Mouse (Mus musculus): ENCODE results near the gene Gnb1. TPM values are rescaled to one million over a fixed set of nuclear protein-coding genes. Genes with fewer than 3 reads are reported as not detected.

Gnb1 gene
- polyA plus RNA-seq, 1 experiment from 2014 or later = 345 TPM

DNA sequence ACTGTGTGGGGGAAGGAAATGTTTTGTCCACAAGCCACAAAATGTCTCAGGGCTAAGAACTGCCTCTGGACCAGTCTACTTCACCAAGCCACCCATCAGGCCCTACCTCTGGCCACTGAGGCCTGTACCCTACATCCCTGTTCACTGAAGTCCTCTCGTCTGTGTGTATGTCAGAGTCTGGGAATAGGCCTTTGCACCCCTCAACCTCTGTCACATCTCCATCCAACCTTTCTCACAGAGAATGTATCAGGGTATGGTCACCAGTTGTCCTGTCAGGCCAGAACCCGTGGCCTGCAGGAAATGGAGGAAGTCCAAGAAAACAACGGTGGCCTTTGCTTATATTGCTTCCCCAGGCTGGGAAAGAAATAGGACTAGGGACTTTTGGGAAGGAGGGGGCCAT, 5.6 kb upstream of the Gnb1 start:
- Histone ChIP-seq H3K36me3 (no peaks in the 10 kb centered on the region), H3K4me1 (peaks cover 57% of the 10 kb centered on the region), H3K27ac (replicated peaks) (peak overlapping the region; percentile 54), H3K4me3 (no peak overlapping the region), H3K27me3 (replicated peaks) (peaks cover 6% of the 10 kb centered on the region; the same call in 1 of the 2 replicates), H3K9ac (no peak overlapping the region), H3K9me3 (no peaks in the 10 kb centered on the region), H3K4me2 (no peak overlapping the region)
- ATAC-seq (ENCODE audit: extremely low read depth, insufficient number of reproducible peaks, low FRiP score, low TSS enrichment) = no peak
- 73% methylated on average over 3 of the region's 3 CpGs for WGBS

- peak overlapping the region; percentile 91 for H3K27ac ChIP-seq (replicated peaks)
- H3K4me3 ChIP-seq = no peak overlapping the region
- H3K9me3 ChIP-seq = no peaks in the 10 kb centered on the region
- no peaks in the 10 kb centered on the region for H3K36me3 ChIP-seq
- H3K4me2 ChIP-seq = peak overlapping the region; percentile 25; the same call in 1 of the 2 replicates
- no peak for ATAC-seq (ENCODE audit: extremely low read depth, insufficient number of reproducible peaks, low FRiP score, low TSS enrichment)
- H3K9ac ChIP-seq = peak overlapping the region; percentile 19; the same call in 1 of the 2 replicates
- WGBS = 27% methylated on average over 3 of the region's 3 CpGs
- peaks cover 56% of the 10 kb centered on the region for H3K4me1 ChIP-seq
- no peaks in the 10 kb centered on the region for H3K27me3 ChIP-seq (replicated peaks)
These were observed 3.4 kb upstream of the Gnb1 start for GRCm38 (mm10) chr4:155487746-155488145.

GRCm38 (mm10) chr4:155488232-155489025, 2.7 kb upstream of the Gnb1 start:
- Histone ChIP-seq H3K27me3 (replicated peaks) (no peaks in the 10 kb centered on the region), H3K4me3 (no peak overlapping the region), H3K9ac (peak overlapping the region; percentile 60), H3K4me1 (peaks cover 63% of the 10 kb centered on the region), H3K36me3 (no peaks in the 10 kb centered on the region), H3K27ac (replicated peaks) (peak overlapping the region; percentile 91), H3K4me2 (peak overlapping the region; percentile 25), H3K9me3 (no peaks in the 10 kb centered on the region)
- WGBS = 48% methylated on average over 8 of the region's 8 CpGs
- peak; percentile 41; the same call in 1 of the 2 replicates for ATAC-seq (ENCODE audit: extremely low read depth, insufficient number of reproducible peaks, low FRiP score, low TSS enrichment)

DNA sequence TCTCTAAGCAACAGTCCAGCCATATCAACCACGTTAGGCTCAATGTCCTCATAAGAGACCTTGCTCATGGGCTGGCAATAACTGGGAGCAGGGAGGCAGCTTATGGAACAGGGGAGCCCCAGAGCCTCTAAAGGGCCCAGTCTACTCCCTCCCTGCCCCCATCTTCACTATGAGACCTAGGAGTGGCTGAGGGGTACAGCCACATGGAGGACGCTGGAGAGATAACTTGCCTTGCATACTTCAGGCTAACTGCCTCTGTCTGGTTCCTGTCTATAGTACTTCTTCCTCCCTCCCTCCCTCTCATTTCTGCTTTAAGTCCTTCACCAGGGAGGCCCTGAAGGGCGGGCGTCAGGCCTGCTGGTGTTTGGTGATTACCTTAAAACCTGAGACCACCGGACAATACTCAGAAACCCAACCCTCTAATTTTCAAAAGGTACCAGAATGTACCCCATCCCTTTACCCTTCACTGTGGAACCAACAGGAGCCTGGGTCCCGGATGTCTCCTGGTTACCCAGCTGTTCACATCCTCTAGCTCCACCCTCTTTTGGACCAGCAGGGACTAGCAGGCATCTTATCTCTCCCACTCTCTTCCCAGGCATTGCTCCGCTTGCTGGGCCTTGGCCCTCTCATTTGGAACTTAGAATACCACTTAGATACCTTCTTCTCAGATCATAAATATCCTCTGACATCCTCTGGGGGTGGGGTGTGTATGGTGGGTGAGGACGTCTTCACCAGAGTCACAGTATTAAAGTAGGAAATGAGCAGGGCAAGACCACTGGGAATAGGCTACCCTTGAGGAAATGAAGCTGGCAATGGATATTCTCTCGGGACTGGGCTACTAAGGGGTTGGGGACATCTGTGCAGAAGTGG, 1.8 kb upstream of the Gnb1 start:
- 48% methylated on average over 9 of the region's 9 CpGs for WGBS
- Histone ChIP-seq H3K9ac (peak overlapping the region; percentile 100; the same call in 1 of the 2 replicates), H3K4me2 (no peak overlapping the region)

DNA sequence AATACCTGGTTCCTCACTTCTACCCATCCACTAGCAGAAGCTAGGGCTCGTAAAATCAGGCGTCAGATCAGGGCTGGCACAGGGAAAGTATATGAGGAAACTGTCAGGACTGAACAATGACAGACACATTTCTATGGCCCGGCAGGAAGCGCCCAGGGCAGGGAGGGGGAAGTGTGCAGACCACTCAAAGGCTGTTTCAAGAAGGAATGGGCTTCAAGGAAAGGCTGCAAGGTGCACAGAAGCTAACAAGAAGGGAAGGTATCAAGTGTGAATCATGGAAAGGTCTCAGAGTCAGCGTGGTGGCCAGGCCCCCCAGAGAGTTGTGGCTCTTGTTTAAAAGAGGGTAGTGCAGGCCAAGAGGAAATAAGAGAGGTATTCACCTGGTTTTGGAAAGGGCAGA, 705 bp upstream of the Gnb1 start:
- H3K36me3 ChIP-seq = no peaks in the 10 kb centered on the region
- peak overlapping the region; percentile 100 for H3K9ac ChIP-seq
- peaks cover 74% of the 10 kb centered on the region for H3K4me1 ChIP-seq
- WGBS = 27% methylated on average over 5 of the region's 5 CpGs
- no peak for ATAC-seq (ENCODE audit: extremely low read depth, insufficient number of reproducible peaks, low FRiP score, low TSS enrichment)
- H3K9me3 ChIP-seq = no peaks in the 10 kb centered on the region
- H3K27me3 ChIP-seq (replicated peaks) = no peaks in the 10 kb centered on the region
- H3K4me2 ChIP-seq = peak overlapping the region; percentile 89
- H3K4me3 ChIP-seq = peak overlapping the region; percentile 79
- peak overlapping the region; percentile 93 for H3K27ac ChIP-seq (replicated peaks)

More for the DNA sequence above, 1.8 kb upstream of the Gnb1 start:
- H3K27me3 ChIP-seq (replicated peaks) = no peaks in the 10 kb centered on the region
- H3K4me1 ChIP-seq = peaks cover 72% of the 10 kb centered on the region
- no peak for ATAC-seq (ENCODE audit: extremely low read depth, insufficient number of reproducible peaks, low FRiP score, low TSS enrichment)
- H3K4me3 ChIP-seq = no peak overlapping the region
- no peaks in the 10 kb centered on the region for H3K36me3 ChIP-seq
- peak overlapping the region; percentile 91 for H3K27ac ChIP-seq (replicated peaks)
- H3K9me3 ChIP-seq = no peaks in the 10 kb centered on the region

DNA sequence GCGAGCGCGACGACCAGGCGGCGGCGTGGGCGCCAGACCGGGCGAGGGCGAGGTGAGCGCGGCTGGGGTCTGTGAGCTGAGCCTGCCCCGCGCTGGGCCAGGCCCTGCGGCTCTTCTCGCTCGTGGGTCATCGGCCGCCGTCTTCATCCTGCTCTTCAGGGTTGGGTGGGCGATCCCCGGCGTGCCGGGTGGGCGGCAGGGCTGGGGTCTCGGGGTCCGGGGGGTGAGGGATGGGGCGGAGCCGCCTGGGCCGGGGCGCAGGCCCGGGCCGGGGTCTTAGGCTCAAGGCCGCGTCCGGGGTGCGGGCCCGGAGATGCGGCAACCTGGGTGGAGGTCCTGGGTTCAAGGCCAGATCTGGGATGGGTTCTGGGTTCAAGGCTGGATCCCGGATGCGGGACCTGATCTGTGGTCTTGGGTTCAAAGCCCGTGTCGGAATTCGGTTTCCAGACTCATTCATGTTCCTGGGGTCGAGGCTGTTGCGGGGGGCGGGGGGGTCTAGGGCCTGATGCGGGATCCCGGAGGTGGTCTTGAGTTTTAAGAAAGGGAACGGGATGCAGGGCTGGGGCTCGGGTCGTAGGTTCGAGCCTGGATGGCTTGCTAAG, 469 bp downstream of the Gnb1 start:
- H3K4me1 ChIP-seq = peaks cover 76% of the 10 kb centered on the region

GRCm38 (mm10) chr4:155492131-155492633, 1.0 kb downstream of the Gnb1 start:
- Histone ChIP-seq H3K4me1 (peaks cover 70% of the 10 kb centered on the region), H3K9me3 (no peaks in the 10 kb centered on the region)
- no peak for ATAC-seq (ENCODE audit: extremely low read depth, insufficient number of reproducible peaks, low FRiP score, low TSS enrichment)

More for the DNA sequence above, 469 bp downstream of the Gnb1 start:
- WGBS = under 1% methylated on average over 49 of the region's 54 CpGs
- Histone ChIP-seq H3K4me3 (peak overlapping the region; percentile 79), H3K9ac (peak overlapping the region; percentile 100), H3K36me3 (no peaks in the 10 kb centered on the region), H3K27ac (replicated peaks) (peak overlapping the region; percentile 93), H3K9me3 (no peaks in the 10 kb centered on the region), H3K4me2 (peak overlapping the region; percentile 89), H3K27me3 (replicated peaks) (no peaks in the 10 kb centered on the region)
- peak; percentile 5; the same call in 1 of the 2 replicates for ATAC-seq (ENCODE audit: extremely low read depth, insufficient number of reproducible peaks, low FRiP score, low TSS enrichment)

GRCm38 (mm10) chr4:155494891-155495290, 3.7 kb downstream of the Gnb1 start:
- Histone ChIP-seq H3K4me3 (no peak overlapping the region), H3K9ac (no peak overlapping the region), H3K4me2 (peak overlapping the region; percentile 89; the same call in 1 of the 2 replicates), H3K27me3 (replicated peaks) (no peaks in the 10 kb centered on the region), H3K27ac (replicated peaks) (no peak overlapping the region), H3K36me3 (no peaks in the 10 kb centered on the region), H3K4me1 (peaks cover 50% of the 10 kb centered on the region), H3K9me3 (no peaks in the 10 kb centered on the region)
- no peak for ATAC-seq (ENCODE audit: extremely low read depth, insufficient number of reproducible peaks, low FRiP score, low TSS enrichment)
- WGBS = 54% methylated on average over 4 of the region's 4 CpGs

More at GRCm38 (mm10) chr4:155492131-155492633, 1.0 kb downstream of the Gnb1 start:
- Histone ChIP-seq H3K27me3 (replicated peaks) (no peaks in the 10 kb centered on the region), H3K27ac (replicated peaks) (peak overlapping the region; percentile 93), H3K36me3 (no peaks in the 10 kb centered on the region), H3K4me2 (peak overlapping the region; percentile 89), H3K4me3 (peak overlapping the region; percentile 79), H3K9ac (peak overlapping the region; percentile 100)
- under 1% methylated on average over 51 of the region's 51 CpGs for WGBS

- peaks cover 8% of the 10 kb centered on the region for H3K36me3 ChIP-seq
- no peak overlapping the region for H3K4me2 ChIP-seq
- WGBS = 68% methylated on average over 3 of the region's 3 CpGs
- peaks cover 44% of the 10 kb centered on the region for H3K4me1 ChIP-seq
- H3K4me3 ChIP-seq = no peak overlapping the region
- H3K9ac ChIP-seq = no peak overlapping the region
- no peak overlapping the region for H3K27ac ChIP-seq (replicated peaks)
- H3K27me3 ChIP-seq (replicated peaks) = no peaks in the 10 kb centered on the region
- H3K9me3 ChIP-seq = no peaks in the 10 kb centered on the region
- no peak for ATAC-seq (ENCODE audit: extremely low read depth, insufficient number of reproducible peaks, low FRiP score, low TSS enrichment)
These were observed 6.8 kb downstream of the Gnb1 start for GRCm38 (mm10) chr4:155497963-155498362.

DNA sequence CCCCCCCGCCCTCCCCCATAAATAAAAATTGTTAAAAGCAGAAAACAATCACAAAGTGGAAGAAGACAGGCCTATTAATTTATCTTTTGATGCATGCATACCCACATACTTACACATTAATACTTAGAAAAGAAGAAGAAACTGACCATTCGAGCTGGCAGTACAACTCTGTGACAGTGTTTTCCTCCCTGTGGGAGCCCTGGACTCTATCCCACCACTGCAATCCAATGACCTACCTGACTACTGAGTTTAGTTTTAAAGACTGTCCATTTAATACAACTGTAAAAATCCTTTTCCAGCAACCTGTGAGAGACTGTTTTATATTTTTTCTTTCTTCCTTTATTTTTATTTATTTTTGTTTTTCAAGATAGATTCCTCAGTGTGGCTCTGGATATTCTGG, 10.0 kb downstream of the Gnb1 start:
- H3K27me3 ChIP-seq (replicated peaks) = no peaks in the 10 kb centered on the region
- no peak overlapping the region for H3K4me2 ChIP-seq
- WGBS = 68% methylated on average over 2 of the region's 2 CpGs
- no peak for ATAC-seq (ENCODE audit: extremely low read depth, insufficient number of reproducible peaks, low FRiP score, low TSS enrichment)
- no peak overlapping the region for H3K27ac ChIP-seq (replicated peaks)
- H3K4me1 ChIP-seq = peaks cover 43% of the 10 kb centered on the region
- no peak overlapping the region for H3K9ac ChIP-seq
- H3K4me3 ChIP-seq = no peak overlapping the region
- no peaks in the 10 kb centered on the region for H3K9me3 ChIP-seq
- peaks cover 13% of the 10 kb centered on the region for H3K36me3 ChIP-seq

DNA sequence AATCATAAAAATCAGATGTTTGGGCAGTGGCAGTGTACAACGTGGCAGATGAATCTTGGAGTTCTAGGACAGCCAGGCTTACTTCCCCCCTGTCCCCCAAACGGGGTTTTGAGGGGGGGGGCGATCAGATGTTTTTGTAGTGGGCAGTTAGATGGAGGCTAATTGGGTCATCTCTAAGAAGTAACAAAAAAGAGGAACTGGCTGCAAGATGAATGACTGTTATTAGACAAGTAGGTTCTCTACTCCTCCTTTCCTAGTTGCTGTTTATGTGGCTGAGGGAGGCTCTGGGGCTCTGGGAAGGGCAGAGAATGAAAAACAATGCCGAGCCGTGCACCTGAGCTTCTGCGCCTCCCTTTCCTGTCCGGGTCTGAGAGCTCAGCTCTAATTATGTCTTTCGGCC, 13.9 kb downstream of the Gnb1 start:
- Histone ChIP-seq H3K4me2 (no peak overlapping the region), H3K4me1 (peaks cover 49% of the 10 kb centered on the region), H3K9ac (peak overlapping the region; percentile 50), H3K9me3 (no peaks in the 10 kb centered on the region), H3K27ac (replicated peaks) (no peak overlapping the region), H3K4me3 (no peak overlapping the region), H3K27me3 (replicated peaks) (no peaks in the 10 kb centered on the region), H3K36me3 (peaks cover 13% of the 10 kb centered on the region)
- 58% methylated on average over 8 of the region's 8 CpGs for WGBS
- ATAC-seq (ENCODE audit: extremely low read depth, insufficient number of reproducible peaks, low FRiP score, low TSS enrichment) = no peak

All from heart, embryonic 13.5 days (tissue).